Mouse (Mus musculus): Measurements from ENCODE around the gene Ube2b.

- TF ChIP-seq GATA1 (IDR thresholded peaks at IDR 0.05; ENCODE audit: low read length) (no peak), TAL1 (IDR thresholded peaks at IDR 0.05; ENCODE audit: low read length) (no peak)
Observed at GRCm38 (mm10) chr11:52032356-52032755, 31.8 kb upstream of the Ube2b start.

Data from erythroblast, embryonic 14.5 days (primary cell).